9 mouse cellular contexts compared by ENCODE assay signal in genomic region chr4:151666411-151666901, GRCm38 (mm10).
DNase-seq lines count a peak whose midpoint lies in the region; ATAC-seq and TF ChIP-seq lines count a peak whose summit lies in the region.
"Had no signal": no experiment of that assay in that cellular context is flagged by ENCODE, and none has a peak within 500 bp of the region (broad histone marks: within the 10 kb centered on the region; RNA-seq: fewer than 3 reads in every experiment).

No protein-coding gene starts in this region.

- POLR2A ChIA-PET in Patski (lab: Charles Lee), result no interaction called here

- in situ Hi-C loops in Patski (cut with MboI; ENCODE audit: low pct_unique_long_range_greater_than_20kb), result no loop called here

- H3K36me3 ChIP-seq in neural tube, embryonic 15.5 days, result no peaks in the 10 kb centered on the region
- H3K36me3 ChIP-seq in intestine, embryonic 16.5 days (ENCODE audit: control insufficient read depth, insufficient read depth, low read length), result no peaks in the 10 kb centered on the region
- H3K36me3 ChIP-seq: midbrain, embryonic 12.5 days had no signal

- no peak overlapping the region for H3K9ac ChIP-seq in neural tube, embryonic 15.5 days (replicated peaks)
- H3K9ac ChIP-seq in intestine, embryonic 16.5 days (ENCODE audit: low read depth, low read length), result no peak overlapping the region
- H3K9ac ChIP-seq: midbrain, embryonic 12.5 days had no signal

- whole genome bisulfite sequencing in neural tube, embryonic 15.5 days, result 50% methylated on average over 12 of the region's 12 CpGs
- WGBS in intestine, embryonic 16.5 days, result 77% methylated on average over 12 of the region's 12 CpGs

- ATAC-seq in Patski, result no peak
- ATAC-seq in neural tube, embryonic 15.5 days (ENCODE audit: low FRiP score), result no peak
- ATAC-seq in intestine, embryonic 16.5 days, result no peak
- ATAC-seq in megakaryocyte progenitor cell, adult 5-6 weeks (replicated peaks; ENCODE audit: poor library complexity), result no peak

- H3K27ac ChIP-seq in neural tube, embryonic 15.5 days (replicated peaks), result peak overlapping the region; percentile 51
- H3K27ac ChIP-seq in intestine, embryonic 16.5 days (ENCODE audit: low read length), result no peak overlapping the region
- H3K27ac ChIP-seq: midbrain, embryonic 12.5 days had no signal

- no peak overlapping the region for H3K4me3 ChIP-seq in neural tube, embryonic 15.5 days (replicated peaks)
- no peak overlapping the region for H3K4me3 ChIP-seq in intestine, embryonic 16.5 days (ENCODE audit: low read length)
- H3K4me3 ChIP-seq: midbrain, embryonic 12.5 days had no signal

- TF ChIP-seq CTCF in Patski (IDR thresholded peaks at IDR 0.05), result no peak

- no peak overlapping the region for H3K4me2 ChIP-seq in neural tube, embryonic 15.5 days
- H3K4me2 ChIP-seq in intestine, embryonic 16.5 days (ENCODE audit: low read depth, low read length), result no peak overlapping the region
- H3K4me2 ChIP-seq: midbrain, embryonic 12.5 days had no signal

- H3K9me3 ChIP-seq in neural tube, embryonic 15.5 days (replicated peaks), result no peaks in the 10 kb centered on the region
- no peaks in the 10 kb centered on the region for H3K9me3 ChIP-seq in intestine, embryonic 16.5 days (ENCODE audit: control insufficient read depth, low read length)
- H3K9me3 ChIP-seq: midbrain, embryonic 12.5 days had no signal

- DNase-seq in Patski (ENCODE audit: low read depth, low spot score), result peak; percentile 31
- DNase-seq in cerebellum, adult 11-12 months, result peak; percentile 66
- DNase-seq in gastrocnemius, postnatal 14 days, result peak; percentile 40
- peak; percentile 77 for DNase-seq in kidney, adult 11 months
- DNase-seq in embryo, embryonic 9.5 days (ENCODE audit: extremely low spot score), result no peak

- no peaks in the 10 kb centered on the region for H3K27me3 ChIP-seq in Patski
- no peaks in the 10 kb centered on the region for H3K27me3 ChIP-seq in neural tube, embryonic 15.5 days (replicated peaks)
- no peaks in the 10 kb centered on the region for H3K27me3 ChIP-seq in intestine, embryonic 16.5 days (replicated peaks; ENCODE audit: control insufficient read depth, insufficient read depth, low read length)
- H3K27me3 ChIP-seq: midbrain, embryonic 12.5 days had no signal

- CTCF ChIA-PET in Patski (lab: Charles Lee), result no interaction called here

- intact Hi-C loops in gastrocnemius, postnatal 14 days (cut with DNase I; ENCODE audit: low total_unique reads), result no loop called here

- peaks cover 18% of the 10 kb centered on the region for H3K4me1 ChIP-seq in neural tube, embryonic 15.5 days
- H3K4me1 ChIP-seq in intestine, embryonic 16.5 days (ENCODE audit: control insufficient read depth, insufficient read depth, low read length), result no peaks in the 10 kb centered on the region
